Mouse (Mus musculus): Measurements from ENCODE around the gene Tlnrd1.

Tlnrd1 gene

GRCm38 (mm10) chr7:83884921-83885532 is 922 bp upstream of the Tlnrd1 start:
- DNase-seq (ENCODE audit: inconsistent age in 2 of 2, low spot score in 1 of 2): peak in 1 of 2 experiments; percentile 78

- peak; percentile 89 to 94 for DNase-seq (ENCODE audit: inconsistent age in 2 of 2, low spot score in 1 of 2)
Measured at GRCm38 (mm10) chr7:83883276-83884020, 657 bp downstream of the Tlnrd1 start.

GRCm38 (mm10) chr7:83882633-83883275 is 1.4 kb downstream of the Tlnrd1 start:
- DNase-seq (ENCODE audit: inconsistent age in 2 of 2, low spot score in 1 of 2): peak; percentile 81 to 91

GRCm38 (mm10) chr7:83882150-83882632 is 1.9 kb downstream of the Tlnrd1 start:
- DNase-seq (ENCODE audit: inconsistent age in 2 of 2, low spot score in 1 of 2): peak in 1 of 2 experiments; percentile 60

- peak in 1 of 2 experiments; percentile 72 for DNase-seq (ENCODE audit: inconsistent age in 2 of 2, low spot score in 1 of 2)
Measured at GRCm38 (mm10) chr7:83878676-83879448, 5.2 kb downstream of the Tlnrd1 start.

GRCm38 (mm10) chr7:83877088-83877487 is 7.0 kb downstream of the Tlnrd1 start:
- DNase-seq (ENCODE audit: inconsistent age in 2 of 2, low spot score in 1 of 2): no peak

GRCm38 (mm10) chr7:83869839-83870543 is 14.1 kb downstream of the Tlnrd1 start:
- DNase-seq (ENCODE audit: inconsistent age in 2 of 2, low spot score in 1 of 2): no peak

GRCm38 (mm10) chr7:83868200-83868599 is 15.9 kb downstream of the Tlnrd1 start:
- no peak for DNase-seq (ENCODE audit: inconsistent age in 2 of 2, low spot score in 1 of 2)

GRCm38 (mm10) chr7:83863554-83863953 is 20.6 kb downstream of the Tlnrd1 start:
- DNase-seq (ENCODE audit: inconsistent age in 2 of 2, low spot score in 1 of 2): no peak

GRCm38 (mm10) chr7:83859378-83860083 is 24.6 kb downstream of the Tlnrd1 start:
- DNase-seq (ENCODE audit: inconsistent age in 2 of 2, low spot score in 1 of 2): peak in 1 of 2 experiments; percentile 43

- no peak for DNase-seq (ENCODE audit: inconsistent age in 2 of 2, low spot score in 1 of 2)
Measured at GRCm38 (mm10) chr7:83857921-83858320, 26.2 kb downstream of the Tlnrd1 start.

GRCm38 (mm10) chr7:83857208-83857488 is 27.0 kb downstream of the Tlnrd1 start:
- no peak for DNase-seq (ENCODE audit: inconsistent age in 2 of 2, low spot score in 1 of 2)

- DNase-seq (ENCODE audit: inconsistent age in 2 of 2, low spot score in 1 of 2): peak in 1 of 2 experiments; percentile 44
Measured at GRCm38 (mm10) chr7:83856353-83857207, 27.5 kb downstream of the Tlnrd1 start.

GRCm38 (mm10) chr7:83855203-83855602 is 28.9 kb downstream of the Tlnrd1 start:
- DNase-seq (ENCODE audit: inconsistent age in 2 of 2, low spot score in 1 of 2): no peak

GRCm38 (mm10) chr7:83852381-83853380 is 31.4 kb downstream of the Tlnrd1 start:
- peak in 1 of 2 experiments; percentile 43 for DNase-seq (ENCODE audit: inconsistent age in 2 of 2, low spot score in 1 of 2)

- DNase-seq (ENCODE audit: inconsistent age in 2 of 2, low spot score in 1 of 2): no peak
Measured at GRCm38 (mm10) chr7:83851569-83852380, 32.3 kb downstream of the Tlnrd1 start.

All from adrenal gland, adult (tissue).